Mouse (Mus musculus) megakaryocyte, embryonic 14.5 days (primary cell): Measurements from ENCODE around the gene Dennd2a. TPM values are rescaled to one million over a fixed set of nuclear protein-coding genes. Genes with fewer than 3 reads are reported as not detected.

Experiments used
- H3K27me3 ChIP-seq: replicated peaks from 2 replicates; pipeline ENCODE3; 2012; ENCODE audit warnings: inconsistent platforms
- H3K36me3 ChIP-seq: replicated peaks from 2 replicates; pipeline ENCODE3; 2012; ENCODE audit warnings: low read length, inconsistent platforms, mixed read lengths
- H3K4me1 ChIP-seq: 2 replicates; pipeline ENCODE4 v1.6.1; 2012; ENCODE audit warnings: inconsistent platforms
- H3K4me3 ChIP-seq: replicated peaks from 2 replicates; pipeline ENCODE3; 2012; ENCODE audit warnings: moderate library complexity, mild to moderate bottlenecking, inconsistent platforms
- H3K9me3 ChIP-seq: 2 replicates; pipeline ENCODE4 v1.6.1; 2012; ENCODE audit warnings: inconsistent platforms
- FLI1 ChIP-seq: IDR thresholded peaks from 2 replicates; pipeline ENCODE4 v1.6.1; 2012; ENCODE audit warnings: low read length, inconsistent platforms, mixed read lengths
- GATA1 ChIP-seq: IDR thresholded peaks from 3 replicates; pipeline ENCODE4 v1.6.1; 2012; ENCODE audit warnings: mixed read lengths, low read length, inconsistent platforms, borderline replicate concordance
- polyA plus RNA-seq: library from polyadenylated mRNA; stranded (reverse); fragments of >175 nt; gene quantifications from 2 replicates; pipeline ENCODE4 v1.2.3, GENCODE M21; 2012; ENCODE audit warnings: low replicate concordance; ENCODE audit not compliant: insufficient read depth

The Dennd2a gene
- polyA plus RNA-seq, 1 experiment = 0.74 TPM

GRCm38 (mm10) chr6:39540563-39540962 lies 17.1 kb downstream of the Dennd2a start:
- Histone ChIP-seq H3K4me1 (peaks cover 33% of the 10 kb centered on the region), H3K9me3 (no peaks in the 10 kb centered on the region), H3K4me3 (no peak overlapping the region), H3K36me3 (no peaks in the 10 kb centered on the region), H3K27me3 (peaks cover 18% of the 10 kb centered on the region)
- no peak for TF ChIP-seq GATA1
- TF ChIP-seq FLI1 = no peak

- H3K9me3 ChIP-seq = no peaks in the 10 kb centered on the region
- no peaks in the 10 kb centered on the region for H3K36me3 ChIP-seq
- H3K4me3 ChIP-seq = peak overlapping the region; percentile 47
- H3K27me3 ChIP-seq = peaks cover 13% of the 10 kb centered on the region
- TF ChIP-seq GATA1 (no peak), FLI1 (no peak)
- peaks cover 33% of the 10 kb centered on the region for H3K4me1 ChIP-seq
These were observed 17.9 kb downstream of the Dennd2a start for GRCm38 (mm10) chr6:39539679-39540155.

GRCm38 (mm10) chr6:39538227-39538626 lies 19.4 kb downstream of the Dennd2a start:
- Histone ChIP-seq H3K4me1 (peaks cover 31% of the 10 kb centered on the region), H3K9me3 (0 out of 2 replicates have a peak, but pooled peaks cover 4% of the 10 kb centered on the region), H3K4me3 (peak overlapping the region; percentile 62), H3K27me3 (peaks cover 7% of the 10 kb centered on the region), H3K36me3 (no peaks in the 10 kb centered on the region)
- no peak for TF ChIP-seq FLI1
- TF ChIP-seq GATA1 = no peak

GRCm38 (mm10) chr6:39537276-39537675 lies 20.4 kb downstream of the Dennd2a start:
- Histone ChIP-seq H3K36me3 (no peaks in the 10 kb centered on the region), H3K4me3 (no peak overlapping the region), H3K9me3 (0 out of 2 replicates have a peak, but pooled peaks cover 4% of the 10 kb centered on the region), H3K4me1 (peaks cover 25% of the 10 kb centered on the region), H3K27me3 (peaks cover 8% of the 10 kb centered on the region)
- TF ChIP-seq FLI1 = no peak
- no peak for TF ChIP-seq GATA1

GRCm38 (mm10) chr6:39536621-39537020 lies 21.0 kb downstream of the Dennd2a start:
- no peak overlapping the region for H3K4me3 ChIP-seq
- TF ChIP-seq GATA1 (no peak), FLI1 (no peak)
- H3K36me3 ChIP-seq = no peaks in the 10 kb centered on the region
- H3K9me3 ChIP-seq = 0 out of 2 replicates have a peak, but pooled peaks cover 4% of the 10 kb centered on the region
- H3K27me3 ChIP-seq = peaks cover 8% of the 10 kb centered on the region
- H3K4me1 ChIP-seq = peaks cover 25% of the 10 kb centered on the region

- H3K27me3 ChIP-seq = peaks cover 12% of the 10 kb centered on the region
- H3K36me3 ChIP-seq = no peaks in the 10 kb centered on the region
- TF ChIP-seq FLI1 = no peak
- TF ChIP-seq GATA1 = no peak
- 0 out of 2 replicates have a peak, but pooled peaks cover 4% of the 10 kb centered on the region for H3K9me3 ChIP-seq
- no peak overlapping the region for H3K4me3 ChIP-seq
- peaks cover 21% of the 10 kb centered on the region for H3K4me1 ChIP-seq
These were observed 22.7 kb downstream of the Dennd2a start for GRCm38 (mm10) chr6:39534944-39535343.

GRCm38 (mm10) chr6:39528671-39529535 lies 28.8 kb downstream of the Dennd2a start:
- H3K4me3 ChIP-seq = no peak overlapping the region
- H3K36me3 ChIP-seq = no peaks in the 10 kb centered on the region
- H3K27me3 ChIP-seq = peaks cover 11% of the 10 kb centered on the region
- no peak for TF ChIP-seq GATA1
- no peak for TF ChIP-seq FLI1
- peaks cover 18% of the 10 kb centered on the region for H3K4me1 ChIP-seq
- 0 out of 2 replicates have a peak, but pooled peaks cover 2% of the 10 kb centered on the region for H3K9me3 ChIP-seq

- Histone ChIP-seq H3K4me3 (no peak overlapping the region), H3K27me3 (peaks cover 11% of the 10 kb centered on the region), H3K9me3 (no peaks in the 10 kb centered on the region), H3K36me3 (no peaks in the 10 kb centered on the region), H3K4me1 (peaks cover 18% of the 10 kb centered on the region)
- TF ChIP-seq FLI1 (no peak), GATA1 (no peak)
These were observed 29.9 kb downstream of the Dennd2a start for GRCm38 (mm10) chr6:39527811-39528210.

GRCm38 (mm10) chr6:39527337-39527784 lies 30.3 kb downstream of the Dennd2a start:
- no peaks in the 10 kb centered on the region for H3K9me3 ChIP-seq

GRCm38 (mm10) chr6:39526797-39527196 lies 30.9 kb downstream of the Dennd2a start:
- no peaks in the 10 kb centered on the region for H3K36me3 ChIP-seq
- no peak for TF ChIP-seq GATA1
- TF ChIP-seq FLI1 = no peak

More at GRCm38 (mm10) chr6:39527337-39527784, 30.3 kb downstream of the Dennd2a start:
- H3K4me1 ChIP-seq = peaks cover 21% of the 10 kb centered on the region
- TF ChIP-seq FLI1 = no peak
- no peak for TF ChIP-seq GATA1
- H3K36me3 ChIP-seq = no peaks in the 10 kb centered on the region
- H3K4me3 ChIP-seq = peak overlapping the region; percentile 40
- H3K27me3 ChIP-seq = peaks cover 10% of the 10 kb centered on the region

More at GRCm38 (mm10) chr6:39526797-39527196, 30.9 kb downstream of the Dennd2a start:
- H3K4me3 ChIP-seq = no peak overlapping the region
- H3K9me3 ChIP-seq = no peaks in the 10 kb centered on the region
- peaks cover 10% of the 10 kb centered on the region for H3K27me3 ChIP-seq
- peaks cover 21% of the 10 kb centered on the region for H3K4me1 ChIP-seq
